ENCODE assay signal across 8 mouse cellular contexts in genomic region chr19:4839149-4839548, GRCm38 (mm10). TPM values are rescaled to one million over a fixed set of nuclear protein-coding genes. Genes with fewer than 3 reads are reported as not detected.
DNase-seq lines count a peak whose midpoint lies in the region; ATAC-seq lines count a peak whose summit lies in the region.

TSS of gene Ccs (minus strand) at chr19:4839332.
TSS of gene Ccdc87 (plus strand) at chr19:4839366.

- peak; percentile 99 for DNase-seq in ZHBTc4 (ENCODE audit: low read depth, low spot score)
- peak; percentile 95 to 98 for DNase-seq in gastrocnemius, adult 8-10 months (ENCODE audit: low spot score in 2 of 2)
- DNase-seq in induced T-regulatory cell, adult 2 months (ENCODE audit: low read depth): peak; percentile 99
- peak; percentile 90 to 97 for DNase-seq in left cerebral cortex, adult 9 months (ENCODE audit: low spot score in 2 of 2)
- peak; percentile 95 for DNase-seq in right cerebral cortex, postnatal 14 days
- DNase-seq in urinary bladder, postnatal 36 days (ENCODE audit: low spot score in 2 of 2): peak; percentile 96 to 97

- peak; percentile 94 for ATAC-seq in common myeloid progenitor, adult 5-6 weeks (replicated peaks; ENCODE audit: low read depth, poor library complexity, severe bottlenecking)
- ATAC-seq in megakaryocyte progenitor cell, adult 5-6 weeks (replicated peaks; ENCODE audit: poor library complexity): peak; percentile 98

RNA-seq across cellular contexts. Expression of gene Ccs, which starts in this region (rescaled TPM):
- total RNA-seq in common myeloid progenitor, adult 5-6 weeks (2017): 37.3 and 61.4 TPM in 2 replicates
- total RNA-seq in gastrocnemius, adult 8-10 months (2022): 10 to 100 TPM; 18.0 to 27.4 (median 22.5) TPM
- 30.0 and 30.6 TPM in 2 replicates for total RNA-seq in megakaryocyte progenitor cell, adult 5-6 weeks (2015)
- total RNA-seq in megakaryocyte progenitor cell, adult 5-6 weeks (2017): 31.9 and 32.3 TPM in 2 replicates

RNA-seq across cellular contexts. Expression of gene Ccdc87, which starts in this region (rescaled TPM):
- total RNA-seq in common myeloid progenitor, adult 5-6 weeks (2017): not detected in 2 replicates
- not detected for total RNA-seq in gastrocnemius, adult 8-10 months (2022)
- not detected in 2 replicates for total RNA-seq in megakaryocyte progenitor cell, adult 5-6 weeks (2015)
- not detected in 2 replicates for total RNA-seq in megakaryocyte progenitor cell, adult 5-6 weeks (2017)

Comparison
In these comparisons a context has a peak if more than half of its experiments do, and no peak if none do; other contexts are left out.
1. Peak in every context shown above with its lines: DNase-seq and ATAC-seq.